In genomic region chr9:66511580-66512350, GRCm38 (mm10) we compare ENCODE assay signal across 1 mouse cellular context.
A peak's percentile ranks its signal among the peaks of the same experiment; 100 is the strongest.
TF ChIP-seq lines count a peak whose summit lies in the region.

No protein-coding gene starts in this region.

TF ChIP-seq in MEL, 35 proteins besides CTCF, POLR2A, EP300 and RAD21 (continued from another document):
- TF ChIP-seq POLR2AphosphoS2 (IDR thresholded peaks at IDR 0.05; ENCODE audit: low read length) (peak; percentile 92), TAL1 (IDR thresholded peaks at IDR 0.05; ENCODE audit: low read length) (no peak), MXI1 (IDR thresholded peaks at IDR 0.05; ENCODE audit: low read depth, low read length) (peak; percentile 98)
